Mouse (Mus musculus) liver, adult 2 months (tissue): ENCODE measurements around the gene Zfp697.
"Not testable (repeated sequence)": the region's sequence is repeated elsewhere in the genome, so short reads cannot be mapped to it uniquely, and the experiment has no call there.

Source experiments
- CTCF ChIP-seq: fragments of 200-500 bp; IDR thresholded peaks from 2 replicates; pipeline ENCODE4 v1.5.1; 2011; ENCODE audit warnings: low read depth, low read length, control low read depth
- POLR2A ChIP-seq: fragments of 200-500 bp; IDR thresholded peaks from 2 replicates; pipeline ENCODE4 v1.6.1; 2011; ENCODE audit warnings: low read length, control low read depth; ENCODE audit not compliant: insufficient read depth; ENCODE audit errors: extremely low read depth

DNA sequence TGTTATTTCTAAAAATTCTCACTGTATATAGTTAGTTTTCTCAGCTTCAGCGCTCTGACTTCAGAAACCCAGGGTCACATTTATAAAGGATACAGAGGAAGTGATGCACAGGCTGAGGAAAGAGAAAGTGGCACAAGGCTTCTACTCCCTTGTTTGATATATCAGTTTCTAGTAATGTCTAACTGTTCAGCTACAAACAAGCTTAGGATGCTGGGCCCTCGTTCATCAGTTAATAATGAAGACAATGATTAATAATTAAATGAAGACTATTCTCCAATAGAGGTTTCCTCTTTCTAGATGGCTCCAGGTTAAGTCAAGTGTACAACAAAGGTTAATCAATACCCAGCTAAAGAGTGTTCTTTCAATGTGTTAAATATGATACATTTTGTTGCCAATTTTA, 181.6 kb downstream of the Zfp697 start:
- TF ChIP-seq CTCF, POLR2A: not testable (repeated sequence)
